14 mouse cellular contexts compared by ENCODE assay signal in the genomic region with DNA sequence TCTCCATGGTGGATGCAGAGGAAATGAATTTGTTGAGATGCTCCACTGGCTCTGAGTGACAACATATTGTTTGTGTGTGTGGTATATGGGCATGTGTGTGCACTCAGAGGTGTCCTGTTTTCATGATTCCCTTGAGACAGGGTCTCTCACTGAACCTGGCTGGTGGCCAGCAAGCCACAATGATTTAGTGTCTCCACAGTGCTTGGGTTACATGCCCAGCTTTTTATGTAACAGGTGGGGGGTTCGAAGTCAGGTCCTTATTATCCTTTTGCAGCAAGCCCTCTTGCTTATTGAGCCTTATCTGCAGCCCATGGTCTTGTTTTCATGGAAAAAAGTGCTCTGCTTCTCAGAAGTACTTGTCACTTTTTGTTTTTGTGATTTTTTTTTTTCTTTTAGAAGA.
"Had no signal": no experiment of that assay in that cellular context is flagged by ENCODE, and none has a peak within 500 bp of the region (broad histone marks: within the 10 kb centered on the region; RNA-seq: fewer than 3 reads in every experiment).

No protein-coding gene starts in this region.

- ATAC-seq: lung, postnatal 0 days had no signal

- H3K4me2 ChIP-seq: limb, embryonic 13.5 days had no signal

- H3K4me1 ChIP-seq: limb, embryonic 13.5 days had no signal

- H3K36me3 ChIP-seq: limb, embryonic 13.5 days; midbrain, embryonic 10.5 days had no signal

- H3K27me3 ChIP-seq: limb, embryonic 13.5 days had no signal

- H3K9ac ChIP-seq: limb, embryonic 13.5 days; liver, embryonic 14.5 days had no signal

- DNase-seq: kidney, adult 11 months; kidney, adult 9 months; kidney, postnatal 36 days; lung, adult 2 months; lung, postnatal 4 days; right cerebral cortex, postnatal 14 days; thymus, postnatal 4 days had no signal

- H3K27ac ChIP-seq: kidney, postnatal 0 days; limb, embryonic 13.5 days; liver, embryonic 14.5 days; midbrain, embryonic 10.5 days; stomach, postnatal 0 days had no signal

- H3K4me3 ChIP-seq: limb, embryonic 13.5 days; midbrain, embryonic 10.5 days; myocyte had no signal
